Mouse (Mus musculus): ENCODE results near the gene Ch25h. TPM values are rescaled to one million over a fixed set of nuclear protein-coding genes. Genes with fewer than 3 reads are reported as not detected.
A peak's percentile ranks its signal among the peaks of the same experiment; 100 is the strongest.

Gene Ch25h
- polyA plus RNA-seq, 1 experiment from 2014 or later, result 2.2 TPM

GRCm38 (mm10) chr19:34444785-34445184 lies 30.2 kb downstream of the Ch25h start:
- Histone ChIP-seq H3K27ac (ENCODE audit: low read length) (no peak overlapping the region), H3K4me3 (ENCODE audit: low read length) (no peak overlapping the region), H3K9ac (replicated peaks; ENCODE audit: low read length) (no peak overlapping the region), H3K27me3 (ENCODE audit: insufficient read depth, low read length) (no peaks in the 10 kb centered on the region), H3K36me3 (ENCODE audit: insufficient read depth, low read length) (no peaks in the 10 kb centered on the region), H3K9me3 (ENCODE audit: low read length) (no peaks in the 10 kb centered on the region), H3K4me2 (replicated peaks; ENCODE audit: low read depth, low read length) (no peak overlapping the region), H3K4me1 (ENCODE audit: insufficient read depth, low read length) (no peaks in the 10 kb centered on the region)
- ATAC-seq (ENCODE audit: low FRiP score, low TSS enrichment), result no peak
- 84% methylated on average over 3 of the region's 3 CpGs for WGBS

- no peak for ATAC-seq (ENCODE audit: low FRiP score, low TSS enrichment)
- H3K27ac ChIP-seq (ENCODE audit: low read length), result no peak overlapping the region
- H3K4me3 ChIP-seq (ENCODE audit: low read length), result no peak overlapping the region
- H3K4me1 ChIP-seq (ENCODE audit: insufficient read depth, low read length), result no peaks in the 10 kb centered on the region
- H3K36me3 ChIP-seq (ENCODE audit: insufficient read depth, low read length), result no peaks in the 10 kb centered on the region
- WGBS, result 69% methylated on average over 2 of the region's 2 CpGs
- H3K27me3 ChIP-seq (ENCODE audit: insufficient read depth, low read length), result no peaks in the 10 kb centered on the region
- H3K9ac ChIP-seq (replicated peaks; ENCODE audit: low read length), result no peak overlapping the region
- H3K4me2 ChIP-seq (replicated peaks; ENCODE audit: low read depth, low read length), result no peak overlapping the region
- no peaks in the 10 kb centered on the region for H3K9me3 ChIP-seq (ENCODE audit: low read length)
Observed at GRCm38 (mm10) chr19:34441979-34442378, 33.0 kb downstream of the Ch25h start.

GRCm38 (mm10) chr19:34435197-34435611 lies 39.8 kb downstream of the Ch25h start:
- no peak overlapping the region for H3K4me2 ChIP-seq (replicated peaks; ENCODE audit: low read depth, low read length)
- ATAC-seq (ENCODE audit: low FRiP score, low TSS enrichment), result peak; percentile 63; the same call in 1 of the 2 replicates
- no peaks in the 10 kb centered on the region for H3K9me3 ChIP-seq (ENCODE audit: low read length)
- no peak overlapping the region for H3K9ac ChIP-seq (replicated peaks; ENCODE audit: low read length)
- 0 out of 2 replicates have a peak, but pooled peaks cover 3% of the 10 kb centered on the region for H3K4me1 ChIP-seq (ENCODE audit: insufficient read depth, low read length)
- no peak overlapping the region; the same call in 1 of the 2 replicates for H3K27ac ChIP-seq (ENCODE audit: low read length)
- H3K36me3 ChIP-seq (ENCODE audit: insufficient read depth, low read length), result no peaks in the 10 kb centered on the region
- H3K4me3 ChIP-seq (ENCODE audit: low read length), result no peak overlapping the region
- WGBS, result 41% methylated on average over 5 of the region's 5 CpGs
- no peaks in the 10 kb centered on the region for H3K27me3 ChIP-seq (ENCODE audit: insufficient read depth, low read length)

GRCm38 (mm10) chr19:34431314-34431713 lies 43.6 kb downstream of the Ch25h start:
- Histone ChIP-seq H3K27me3 (ENCODE audit: insufficient read depth, low read length) (no peaks in the 10 kb centered on the region), H3K27ac (ENCODE audit: low read length) (no peak overlapping the region), H3K4me1 (ENCODE audit: insufficient read depth, low read length) (0 out of 2 replicates have a peak, but pooled peaks cover 3% of the 10 kb centered on the region), H3K9me3 (ENCODE audit: low read length) (no peaks in the 10 kb centered on the region), H3K36me3 (ENCODE audit: insufficient read depth, low read length) (no peaks in the 10 kb centered on the region), H3K4me2 (replicated peaks; ENCODE audit: low read depth, low read length) (no peak overlapping the region), H3K9ac (replicated peaks; ENCODE audit: low read length) (no peak overlapping the region), H3K4me3 (ENCODE audit: low read length) (no peak overlapping the region)
- WGBS, result 83% methylated on average over 3 of the region's 3 CpGs
- ATAC-seq (ENCODE audit: low FRiP score, low TSS enrichment), result no peak

GRCm38 (mm10) chr19:34423783-34424335 lies 51.1 kb downstream of the Ch25h start:
- WGBS, result 75% methylated on average over 4 of the region's 4 CpGs
- no peak overlapping the region for H3K9ac ChIP-seq (replicated peaks; ENCODE audit: low read length)
- no peak overlapping the region for H3K4me2 ChIP-seq (replicated peaks; ENCODE audit: low read depth, low read length)
- no peaks in the 10 kb centered on the region for H3K27me3 ChIP-seq (ENCODE audit: insufficient read depth, low read length)
- H3K9me3 ChIP-seq (ENCODE audit: low read length), result no peaks in the 10 kb centered on the region
- no peak overlapping the region for H3K4me3 ChIP-seq (ENCODE audit: low read length)
- H3K27ac ChIP-seq (ENCODE audit: low read length), result no peak overlapping the region
- ATAC-seq (ENCODE audit: low FRiP score, low TSS enrichment), result no peak
- H3K36me3 ChIP-seq (ENCODE audit: insufficient read depth, low read length), result no peaks in the 10 kb centered on the region
- no peaks in the 10 kb centered on the region for H3K4me1 ChIP-seq (ENCODE audit: insufficient read depth, low read length)

Other genes starting within 250 kb of the Ch25h start
- gene Acta2, start 219.6 kb downstream of the Ch25h start, polyA plus RNA-seq (2015; fragmentation: Nextera tagmentation; extraction: Ambion mirVana), result 352 and 628 TPM in 2 replicates
- gene Fas, start 184.5 kb downstream of the Ch25h start, polyA plus RNA-seq (2015; fragmentation: Nextera tagmentation; extraction: Ambion mirVana), result 4.0 and 5.3 TPM in 2 replicates
- 36.0 TPM in 2 replicates for gene Lipa, start 52.3 kb upstream of the Ch25h start, polyA plus RNA-seq (2015; fragmentation: Nextera tagmentation; extraction: Ambion mirVana)
- gene Ifit2, start 75.5 kb upstream of the Ch25h start, polyA plus RNA-seq (2015; fragmentation: Nextera tagmentation; extraction: Ambion mirVana), result 11.5 and 11.8 TPM in 2 replicates
- gene Ifit3, start 108.4 kb upstream of the Ch25h start, polyA plus RNA-seq (2015; fragmentation: Nextera tagmentation; extraction: Ambion mirVana), result 2.8 and 3.8 TPM in 2 replicates
- gene Ifit1bl1, start 126.8 kb upstream of the Ch25h start, polyA plus RNA-seq (2015; fragmentation: Nextera tagmentation; extraction: Ambion mirVana), result 0.16 and 0.18 TPM in 2 replicates
- gene Ifit3b, start 132.8 kb upstream of the Ch25h start, polyA plus RNA-seq (2015; fragmentation: Nextera tagmentation; extraction: Ambion mirVana), result 1.1 and 1.8 TPM in 2 replicates
- 0.10 and 0.33 TPM in 2 replicates for gene Ifit1bl2, start 165.6 kb upstream of the Ch25h start, polyA plus RNA-seq (2015; fragmentation: Nextera tagmentation; extraction: Ambion mirVana)
- 0.28 and 0.51 TPM in 2 replicates for gene Ifit1, start 165.7 kb upstream of the Ch25h start, polyA plus RNA-seq (2015; fragmentation: Nextera tagmentation; extraction: Ambion mirVana)